Mouse (Mus musculus): ENCODE results near the gene Slc44a2.

The Slc44a2 gene

DNA sequence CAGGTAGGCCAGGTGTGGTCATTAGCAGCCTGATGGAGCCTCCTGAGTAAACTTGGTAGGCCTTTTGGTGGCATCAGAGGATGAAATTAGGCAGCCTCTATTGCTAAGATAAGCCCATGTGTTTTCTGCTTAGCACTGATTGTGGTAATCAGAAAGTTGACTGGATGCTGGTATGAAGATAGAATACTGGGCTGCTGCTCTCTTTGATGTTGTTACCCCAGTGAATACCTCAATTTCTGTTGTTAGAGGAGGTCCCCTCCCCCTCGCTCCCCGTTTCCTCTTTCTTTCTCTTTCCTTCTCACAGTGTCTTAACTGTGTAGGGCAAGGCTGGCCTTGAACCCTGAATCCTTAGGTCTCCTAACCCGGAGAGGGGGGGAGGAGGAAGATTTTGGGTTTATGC, 58.7 kb downstream of the Slc44a2 start:
- DNase-seq (ENCODE audit: inconsistent ontology term), result no peak

DNA sequence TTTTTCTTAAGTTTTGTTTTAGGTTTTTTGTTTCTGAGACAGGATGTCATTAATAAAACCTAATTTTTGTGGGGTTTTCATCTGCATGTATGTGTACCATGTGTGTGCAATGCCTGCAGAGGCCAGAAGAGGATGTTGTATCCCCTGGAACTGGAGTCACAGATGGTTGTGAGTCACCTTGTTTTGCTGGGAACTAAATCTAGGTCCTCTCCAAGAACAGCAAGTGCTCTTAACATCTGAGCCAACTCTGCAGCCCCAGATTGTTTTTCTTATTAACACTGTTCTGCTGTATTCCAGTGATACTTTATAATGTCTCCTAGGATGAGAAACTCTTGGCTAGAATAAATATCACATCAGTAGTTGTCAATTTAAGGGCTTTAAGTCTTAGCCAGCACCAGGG, 60.4 kb downstream of the Slc44a2 start:
- DNase-seq (ENCODE audit: inconsistent ontology term), result no peak

DNA sequence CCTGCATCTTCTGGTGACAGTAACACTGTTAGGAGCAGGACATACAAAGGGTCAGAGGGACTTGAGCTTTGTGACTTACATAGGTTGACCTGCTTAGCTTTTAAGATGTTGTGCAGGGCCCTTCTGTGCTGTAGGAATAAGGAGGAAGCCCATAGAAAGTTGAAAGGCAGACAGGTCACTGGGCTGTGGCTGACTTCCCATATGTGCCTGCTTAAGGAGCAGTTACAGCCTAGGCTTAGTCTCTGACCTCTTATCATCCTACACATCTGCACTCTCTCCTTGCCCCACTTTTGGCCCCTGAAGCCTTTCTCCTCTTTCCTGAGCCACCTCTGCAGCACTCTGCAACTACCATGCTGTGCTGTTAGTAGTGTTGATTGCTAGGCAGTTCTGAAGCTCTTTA, 63.5 kb downstream of the Slc44a2 start:
- DNase-seq (ENCODE audit: inconsistent ontology term), result no peak

DNA sequence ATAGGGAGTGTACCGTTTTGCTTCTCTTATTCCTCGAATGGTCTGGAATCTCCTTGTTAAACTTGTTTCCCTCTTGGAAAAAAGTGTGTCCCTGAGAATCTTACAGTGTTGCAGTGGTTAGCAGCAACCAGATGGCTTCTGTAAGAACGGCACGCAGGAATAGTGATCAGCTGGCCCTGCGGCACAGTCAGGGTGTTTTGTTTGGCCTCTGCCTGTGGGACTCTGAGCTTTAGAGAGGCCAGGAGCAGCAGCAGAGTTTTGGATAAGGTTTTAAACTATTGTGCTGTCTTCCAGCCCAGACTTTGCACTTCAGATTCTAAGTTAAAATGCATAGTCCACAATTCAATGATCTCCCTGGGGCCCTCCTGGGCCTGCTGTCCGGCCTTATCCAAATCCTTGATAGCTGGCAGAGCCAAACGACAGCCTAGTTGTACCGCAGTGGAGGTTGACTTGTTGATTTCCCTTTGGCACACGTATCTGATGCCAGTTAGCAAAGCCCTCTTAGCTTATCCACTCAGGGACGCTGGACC, 72.2 kb downstream of the Slc44a2 start:
- no peak for DNase-seq (ENCODE audit: inconsistent ontology term)

DNA sequence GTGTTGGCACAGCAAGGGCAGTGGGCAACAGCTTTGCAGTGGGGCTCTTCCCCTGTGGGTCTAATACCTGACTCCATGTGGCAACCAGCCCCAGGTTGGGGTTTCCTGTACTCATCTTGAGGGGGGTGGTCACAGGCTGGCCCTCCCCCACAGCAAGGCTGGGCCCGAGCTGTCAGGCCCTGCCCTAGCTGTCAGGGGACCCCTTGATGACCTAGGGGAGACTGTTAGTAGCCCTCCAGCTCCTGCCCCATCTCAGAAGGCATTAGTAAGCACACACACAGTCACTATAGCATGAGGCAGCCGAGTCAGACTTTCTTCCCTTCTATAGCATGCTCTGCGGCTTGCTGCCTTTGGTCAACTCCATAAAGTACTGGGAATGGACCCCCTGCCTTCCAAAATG, 75.2 kb downstream of the Slc44a2 start:
- no peak for DNase-seq (ENCODE audit: inconsistent ontology term)

DNA sequence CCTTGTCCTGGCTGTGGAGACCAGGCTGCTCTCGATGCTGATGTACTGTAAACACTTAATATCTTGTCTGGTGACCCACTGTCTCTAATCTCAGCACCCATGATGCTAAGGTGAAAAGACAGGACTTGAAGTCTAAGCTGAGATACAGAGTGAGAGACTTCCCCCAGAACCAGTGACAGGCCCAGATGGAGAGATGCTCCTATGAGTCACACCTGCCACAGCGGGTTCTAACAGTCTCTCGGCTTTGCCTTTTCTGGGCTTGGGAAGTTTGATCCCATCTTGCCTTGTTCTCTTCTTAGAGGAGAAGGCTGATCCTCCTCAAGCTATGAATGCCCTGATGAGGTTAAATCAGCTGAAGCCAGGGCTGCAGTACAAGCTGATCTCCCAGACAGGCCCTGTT, 76.7 kb downstream of the Slc44a2 start:
- no peak for DNase-seq (ENCODE audit: inconsistent ontology term)

DNA sequence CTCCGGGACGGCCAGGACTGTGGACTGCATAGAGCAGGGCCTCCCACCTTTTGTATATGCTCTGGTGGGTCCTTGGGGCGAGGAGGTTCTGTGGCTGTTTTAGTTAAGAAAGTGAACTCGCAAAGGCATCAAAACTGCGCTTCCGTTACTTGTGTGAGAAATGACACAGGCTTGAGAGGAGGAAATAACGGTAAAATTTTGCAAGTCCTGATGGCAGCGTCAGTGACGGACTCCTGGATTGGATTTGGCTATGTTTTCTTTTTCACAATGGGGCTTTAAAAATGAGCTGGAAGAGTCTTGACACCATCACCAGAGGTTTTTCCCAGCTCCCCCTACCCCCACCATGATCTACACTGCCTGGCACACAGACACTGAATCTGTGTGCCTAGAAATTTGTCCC, 80.5 kb downstream of the Slc44a2 start:
- no peak for DNase-seq (ENCODE audit: inconsistent ontology term)

DNA sequence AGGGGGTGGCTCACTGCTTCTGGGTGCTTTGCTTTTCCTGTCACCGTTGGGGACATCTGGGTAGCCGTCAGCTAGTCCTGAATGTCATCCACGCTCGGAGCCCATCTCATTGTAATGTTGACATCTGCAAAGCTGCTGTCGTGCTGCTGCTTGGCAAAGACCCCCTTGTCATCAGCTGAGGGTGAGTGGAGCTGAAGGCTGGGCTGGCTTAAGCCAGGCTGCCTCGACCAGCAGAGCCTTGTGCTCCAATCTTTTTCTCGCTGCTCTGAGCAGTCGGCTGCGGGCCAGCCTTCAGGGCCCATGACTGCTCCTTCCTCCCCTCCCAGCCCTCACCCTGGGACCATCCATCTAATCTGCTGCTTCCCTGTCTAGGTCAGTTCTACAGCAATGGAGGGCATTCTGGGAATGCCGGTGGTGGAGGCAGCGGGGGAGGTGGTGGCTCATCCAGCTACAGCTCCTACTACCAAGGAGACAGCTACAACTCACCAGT, 82.3 kb downstream of the Slc44a2 start:
- DNase-seq (ENCODE audit: inconsistent ontology term), result no peak

DNA sequence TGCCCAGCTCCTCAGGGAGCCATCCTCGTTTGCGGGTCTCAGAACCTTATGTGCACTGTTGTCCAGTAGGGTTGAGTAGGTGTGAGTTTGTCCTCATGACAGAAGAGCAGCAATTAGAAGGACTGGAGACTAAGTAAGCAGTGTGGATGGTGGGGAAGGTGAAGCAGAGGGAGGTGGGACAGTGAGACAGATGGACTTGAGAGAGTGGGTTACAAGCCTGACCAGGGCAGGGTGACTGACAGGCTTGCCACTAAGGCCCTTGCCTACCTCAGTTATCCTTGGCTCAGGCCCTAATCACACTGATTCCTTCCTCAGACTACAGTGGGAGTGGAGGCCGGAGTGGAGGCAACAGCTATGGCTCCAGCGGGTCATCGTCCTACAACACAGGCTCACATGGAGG, 83.2 kb downstream of the Slc44a2 start:
- DNase-seq (ENCODE audit: inconsistent ontology term), result no peak
